Mouse (Mus musculus) spleen, postnatal 14 days (tissue): ENCODE results near the gene Kdm2a.
"Not testable (repeated sequence)": the region's sequence is repeated elsewhere in the genome, so short reads cannot be mapped to it uniquely, and the experiment has no call there.

Experiments used
- DNase-seq, 2 experiments: peaks; one replicate each; pipeline ENCODE4 v3.0.0; 2021 to 2022; ENCODE audit warnings: low spot score in 2 of 2

The Kdm2a gene

DNA sequence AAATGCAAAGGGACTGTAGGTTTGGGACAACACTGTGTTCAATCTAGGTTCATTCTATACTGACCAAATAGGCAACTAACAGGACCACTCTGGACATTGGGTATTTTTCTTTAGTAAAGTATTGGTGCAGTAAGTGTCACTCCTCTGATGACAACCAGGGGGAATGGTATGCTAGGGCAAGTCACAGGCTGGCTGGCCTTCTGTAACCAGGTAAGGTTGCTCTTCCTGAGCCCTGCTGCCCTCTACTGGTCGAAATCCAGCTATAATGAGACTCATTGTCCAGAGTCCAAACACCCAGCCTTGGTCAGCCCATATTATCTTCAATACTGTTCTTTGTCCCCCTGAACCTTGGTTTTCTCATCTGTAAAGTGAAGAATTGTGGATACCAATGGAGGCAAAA is 19.1 kb upstream of the Kdm2a start:
- DNase-seq, result peak; percentile 39 to 71

DNA sequence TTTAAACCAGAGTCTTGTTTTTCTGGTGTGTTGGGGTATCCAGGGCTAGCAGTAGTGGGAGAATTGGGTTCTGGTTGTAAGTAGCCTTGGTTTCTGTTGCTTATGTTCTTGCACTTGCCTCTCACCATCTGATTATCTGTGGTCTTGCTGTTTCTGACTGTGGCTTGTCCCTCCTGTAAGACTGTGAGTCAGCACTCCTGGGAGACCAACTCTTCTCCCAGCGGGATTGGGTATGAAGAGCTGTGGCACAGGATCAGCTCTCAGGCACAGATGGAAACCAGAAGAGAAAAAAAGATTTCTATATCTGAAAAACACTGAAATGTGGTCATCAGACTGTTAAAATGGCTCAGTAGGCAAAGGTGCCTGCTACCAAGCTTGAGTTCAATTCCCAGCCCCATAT is 16.5 kb upstream of the Kdm2a start:
- no peak for DNase-seq

DNA sequence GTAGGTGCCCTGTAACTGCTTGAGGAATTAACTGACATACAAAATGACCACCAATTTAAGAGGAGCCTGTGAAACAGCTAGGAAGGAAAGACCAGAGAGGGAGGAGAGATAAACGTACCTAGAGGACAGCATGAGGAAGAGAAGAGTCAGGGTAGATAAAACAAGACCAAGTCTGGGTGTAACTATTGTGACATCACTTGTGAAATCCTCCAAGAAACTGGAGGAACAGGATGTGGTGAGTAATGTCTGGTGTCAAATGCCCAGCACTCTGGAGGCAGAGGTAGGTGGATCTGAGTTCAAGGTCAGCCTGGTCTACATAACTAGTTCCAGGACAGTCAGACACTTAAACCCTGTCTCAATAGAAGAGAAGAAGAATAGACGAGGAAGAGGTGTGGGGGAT is 11.0 kb upstream of the Kdm2a start:
- DNase-seq, result no peak

DNA sequence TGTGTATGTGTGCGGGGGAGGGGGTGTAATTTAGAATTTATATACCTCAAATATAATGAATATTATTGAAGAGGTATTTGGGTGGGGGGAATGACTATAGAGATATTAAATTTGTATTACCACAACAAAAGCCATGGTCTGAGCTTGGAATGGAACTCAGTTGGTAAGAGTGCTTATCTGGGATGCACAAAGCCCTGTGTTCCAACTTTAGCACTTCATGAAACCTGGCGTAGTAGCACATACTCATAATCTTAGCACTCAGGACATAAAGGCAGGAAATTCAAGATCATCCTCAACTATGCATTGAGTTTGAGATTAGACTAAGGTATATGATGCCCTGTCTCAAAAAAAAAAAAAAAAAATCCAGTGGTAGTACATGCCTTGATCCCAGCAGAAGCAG is 6.8 kb upstream of the Kdm2a start:
- DNase-seq, result no peak

DNA sequence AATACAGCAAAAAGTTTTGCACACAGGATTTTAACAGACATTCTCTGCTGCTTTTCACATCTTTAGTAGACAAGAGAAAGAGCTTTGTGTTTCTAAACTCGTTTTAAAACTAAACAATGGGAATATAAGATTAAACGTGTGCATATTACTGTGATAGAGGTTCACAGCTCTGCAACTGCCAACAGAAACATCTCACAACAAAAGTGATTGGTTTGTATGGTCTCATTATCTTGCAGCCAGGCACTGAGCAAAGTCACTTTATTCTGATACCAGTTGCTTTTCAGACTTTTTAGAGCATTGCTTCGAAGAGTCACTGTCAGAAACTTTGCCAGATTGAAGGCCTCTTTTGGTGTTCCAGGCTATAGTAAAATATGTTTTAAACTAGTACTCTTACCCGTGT is 874 bp upstream of the Kdm2a start:
- no peak for DNase-seq

DNA sequence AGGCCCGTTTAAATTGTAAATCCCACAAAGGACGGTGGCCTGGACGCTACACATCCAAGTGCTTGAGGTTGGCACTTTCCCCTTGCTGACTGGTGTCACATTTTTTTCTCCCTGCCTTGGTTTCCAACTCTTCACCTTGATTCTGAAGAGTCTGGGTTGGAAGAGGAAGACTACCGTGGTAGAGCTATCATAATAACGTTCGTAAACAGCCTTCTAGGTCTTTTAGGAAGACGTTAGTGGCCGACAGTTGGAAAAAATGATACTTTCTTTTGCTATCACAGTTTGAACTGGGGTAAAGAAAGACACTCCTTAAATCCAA is 504 bp upstream of the Kdm2a start:
- DNase-seq, result no peak

DNA sequence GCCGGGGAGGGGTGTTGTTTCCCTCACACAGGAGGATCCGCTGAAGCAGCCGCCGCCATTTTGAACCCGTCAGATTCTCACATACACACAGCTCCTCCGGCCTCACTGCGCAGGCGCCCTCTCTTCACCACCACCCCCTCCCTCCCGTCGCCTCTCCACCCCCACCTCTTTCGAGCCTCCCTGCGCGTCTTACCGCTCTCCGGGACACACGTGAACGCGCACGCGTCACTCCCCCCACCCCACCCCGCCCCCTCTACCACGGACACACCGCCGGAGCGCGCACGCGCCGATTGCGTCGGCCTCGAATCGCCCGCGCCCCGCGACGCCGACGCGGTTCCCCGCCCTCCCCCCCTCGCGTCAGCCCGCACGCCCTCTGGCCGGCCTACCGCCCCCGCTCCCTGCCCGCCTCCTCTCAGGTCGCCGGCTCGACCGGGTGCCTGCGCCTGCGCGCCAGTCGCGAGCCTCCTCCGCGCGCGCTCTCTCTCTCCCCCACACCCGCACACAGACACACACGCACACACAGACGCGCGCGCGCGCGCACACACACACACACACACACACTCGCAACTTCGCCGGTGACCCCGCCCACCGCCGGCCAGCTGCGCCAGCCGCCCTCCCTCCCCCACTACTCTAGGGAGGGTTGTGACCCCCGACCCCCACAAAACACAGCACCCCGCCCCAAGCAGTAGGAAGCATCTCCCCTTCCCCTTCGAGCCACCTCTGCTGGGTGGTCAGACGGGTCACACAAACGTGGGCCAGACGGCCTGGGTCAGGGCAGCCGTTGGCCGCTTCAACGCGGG is 887 bp downstream of the Kdm2a start:
- DNase-seq, result peak; percentile 91 to 93

DNA sequence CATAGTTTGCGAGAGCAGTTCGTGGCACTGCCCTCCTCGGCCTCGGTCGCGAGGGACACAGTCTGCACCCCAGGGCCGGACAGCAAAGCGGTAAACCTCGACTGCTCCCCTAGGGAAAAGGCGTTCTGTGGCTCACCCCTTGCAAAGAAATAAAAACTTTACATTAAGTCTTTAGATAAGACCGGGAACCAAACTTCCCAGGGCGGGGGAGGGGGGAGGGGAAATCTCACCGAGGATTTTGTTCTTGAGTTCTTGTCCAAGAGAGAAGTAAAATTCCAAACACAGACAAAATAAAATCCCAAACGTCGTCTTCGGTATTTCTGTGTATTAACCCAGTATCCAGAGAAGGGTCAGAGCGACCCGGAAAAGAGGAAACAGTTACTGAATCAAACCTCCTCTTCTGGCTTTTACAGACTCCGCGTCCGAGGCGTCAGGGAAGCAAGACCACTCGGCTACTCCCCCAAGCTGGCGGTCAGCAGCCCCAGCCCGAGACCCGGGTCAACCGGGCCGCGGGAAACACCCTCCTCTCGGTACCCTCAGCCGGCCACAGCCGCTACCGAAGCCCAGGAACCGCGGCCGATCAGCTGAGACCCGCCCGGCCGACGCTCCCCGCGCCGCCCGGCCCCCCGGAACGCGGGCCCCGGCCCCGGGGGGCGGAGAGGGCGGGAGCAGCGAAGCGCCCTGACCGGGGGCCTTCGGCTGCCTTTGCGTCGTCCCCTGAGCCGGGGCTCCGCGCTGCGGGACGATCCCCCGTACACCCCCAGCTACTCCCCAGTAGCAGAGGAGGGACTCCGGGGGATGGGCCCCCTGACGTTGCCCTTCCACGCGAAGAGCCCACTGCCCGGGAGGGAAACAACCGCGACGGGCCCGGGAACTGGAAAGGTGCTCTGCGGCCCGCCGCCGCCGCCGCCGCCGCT is 1.7 kb downstream of the Kdm2a start:
- peak; percentile 24 to 45 for DNase-seq

DNA sequence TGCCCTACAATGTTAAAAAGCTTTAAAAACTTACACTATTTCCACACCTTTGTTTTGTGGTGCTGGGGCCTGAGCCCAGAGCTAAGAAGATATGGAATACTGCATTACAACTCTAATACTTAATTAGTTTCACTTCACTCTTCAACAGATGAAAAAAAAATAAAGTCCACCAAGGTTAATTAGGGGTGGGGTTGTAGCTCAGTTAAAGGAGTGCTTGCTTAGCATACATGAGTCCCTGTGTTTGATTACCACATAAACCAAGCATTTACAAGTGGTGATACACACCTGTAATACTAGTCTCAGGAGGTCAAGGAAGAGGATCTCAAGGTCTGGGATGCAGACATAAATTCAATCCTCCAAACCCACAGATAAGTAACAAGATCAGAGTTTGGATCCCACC is 10.8 kb downstream of the Kdm2a start:
- DNase-seq, result no peak

DNA sequence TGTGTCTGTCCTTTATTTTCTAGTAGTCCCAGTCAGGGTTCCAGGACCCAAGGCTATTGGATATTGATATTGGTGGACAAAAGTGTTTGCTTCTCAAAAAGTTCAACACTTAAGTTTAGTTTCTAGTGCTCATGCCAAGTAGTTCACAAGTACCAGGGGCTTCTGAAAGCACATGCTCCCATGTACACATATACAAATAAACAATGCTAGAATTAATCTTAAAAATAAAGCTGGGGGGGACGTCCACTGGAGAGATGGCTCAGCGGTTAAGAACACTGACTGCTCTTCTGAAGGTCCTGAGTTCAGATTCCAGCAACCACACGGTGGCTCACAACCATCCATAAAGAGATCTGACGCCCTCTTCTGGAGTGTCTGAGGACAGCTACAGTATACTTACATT is 13.1 kb downstream of the Kdm2a start:
- no peak for DNase-seq

DNA sequence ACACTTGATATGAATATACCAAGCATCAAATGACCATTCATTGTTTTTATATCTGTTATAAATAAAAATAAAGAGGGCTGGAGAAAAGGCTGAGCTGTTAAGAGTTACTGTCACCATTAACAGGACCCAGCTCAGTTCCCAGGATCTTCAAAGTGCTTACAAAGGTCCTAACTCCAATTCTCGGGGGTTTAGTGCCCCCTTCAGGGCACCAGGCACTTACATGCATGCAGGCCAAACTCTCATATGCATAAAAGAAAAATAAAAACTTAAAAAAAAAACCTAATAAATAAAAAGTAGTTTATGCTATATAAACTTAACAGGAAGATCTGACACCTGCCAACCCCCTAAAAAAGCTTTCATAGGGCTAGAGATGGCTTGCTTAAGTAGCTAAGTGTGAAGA is 13.8 kb downstream of the Kdm2a start:
- no peak for DNase-seq

DNA sequence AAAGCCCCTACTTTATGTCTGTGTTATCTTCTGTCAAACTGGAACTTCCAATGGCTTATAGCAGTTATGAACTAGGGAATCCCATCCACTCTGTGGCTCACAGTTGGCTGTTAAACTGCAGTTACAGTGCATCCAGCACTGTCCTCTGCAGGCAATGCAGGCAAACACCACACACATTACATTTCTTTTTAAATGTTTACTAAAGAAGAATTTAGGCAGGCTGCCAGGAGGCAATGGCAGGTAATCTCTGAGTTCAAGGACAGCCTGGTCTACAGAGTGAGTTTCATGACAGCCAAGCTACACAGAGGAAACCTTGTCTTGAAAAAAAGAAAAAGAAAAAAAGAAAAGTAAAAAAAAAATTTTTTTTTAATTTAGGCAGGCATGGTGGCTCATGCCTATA is 14.8 kb downstream of the Kdm2a start:
- no peak for DNase-seq

DNA sequence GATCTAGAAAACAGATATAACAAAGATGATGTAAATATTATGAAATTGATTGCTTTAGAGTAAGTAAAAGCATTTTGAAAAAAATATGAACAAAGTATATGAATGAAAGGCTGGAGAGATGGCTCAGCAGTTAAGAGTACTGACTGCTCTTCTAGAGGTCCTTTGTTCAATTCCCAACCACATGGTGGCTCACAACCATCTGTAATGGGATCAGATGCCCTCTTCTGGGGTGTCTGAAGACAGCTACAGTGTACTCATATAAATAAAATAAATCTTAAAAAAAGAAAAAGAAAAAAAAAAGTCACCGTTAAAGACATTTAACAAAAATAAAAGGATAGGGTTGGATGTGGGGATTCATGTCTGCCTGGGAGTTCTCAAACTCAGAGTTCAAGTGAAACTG is 15.8 kb downstream of the Kdm2a start:
- DNase-seq, result not testable (repeated sequence)

DNA sequence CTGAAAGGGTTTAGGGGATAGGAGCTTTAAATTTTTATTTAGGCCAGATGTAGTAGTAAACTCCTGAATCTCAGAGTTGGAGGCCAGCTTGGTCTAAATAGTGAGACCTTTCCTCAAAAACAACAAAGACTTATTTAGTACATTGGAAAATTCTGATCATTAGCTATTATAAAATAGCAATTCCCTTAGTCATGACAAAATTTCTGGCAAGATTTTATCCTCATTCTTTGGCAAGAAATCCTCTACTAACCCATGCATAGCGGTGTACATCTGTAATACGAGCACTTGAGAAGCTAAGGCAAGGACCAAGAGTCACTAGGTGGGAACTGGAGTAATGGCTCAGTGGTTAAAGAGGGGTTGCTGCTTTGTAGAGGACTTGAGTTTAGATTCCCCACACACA is 27.4 kb downstream of the Kdm2a start:
- DNase-seq, result no peak

DNA sequence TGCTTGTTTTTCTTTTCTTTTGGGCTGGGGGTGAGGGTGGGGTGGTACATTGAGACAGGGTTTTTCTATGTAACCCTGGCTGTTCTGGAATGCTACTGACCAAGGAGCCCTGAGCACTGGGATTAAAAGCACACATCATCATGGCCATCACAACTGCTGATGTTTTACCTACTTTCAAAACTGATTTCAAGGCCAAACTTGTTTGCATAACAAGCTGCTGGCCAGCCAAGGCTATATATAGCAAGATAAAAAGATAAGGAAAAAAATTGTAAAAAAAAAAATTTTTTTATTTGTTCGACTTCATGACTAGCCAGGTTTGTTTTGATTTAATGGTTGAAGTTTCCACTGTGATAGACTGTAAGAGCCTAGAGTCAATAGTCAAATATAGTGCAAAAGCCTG is 27.8 kb downstream of the Kdm2a start:
- no peak for DNase-seq

DNA sequence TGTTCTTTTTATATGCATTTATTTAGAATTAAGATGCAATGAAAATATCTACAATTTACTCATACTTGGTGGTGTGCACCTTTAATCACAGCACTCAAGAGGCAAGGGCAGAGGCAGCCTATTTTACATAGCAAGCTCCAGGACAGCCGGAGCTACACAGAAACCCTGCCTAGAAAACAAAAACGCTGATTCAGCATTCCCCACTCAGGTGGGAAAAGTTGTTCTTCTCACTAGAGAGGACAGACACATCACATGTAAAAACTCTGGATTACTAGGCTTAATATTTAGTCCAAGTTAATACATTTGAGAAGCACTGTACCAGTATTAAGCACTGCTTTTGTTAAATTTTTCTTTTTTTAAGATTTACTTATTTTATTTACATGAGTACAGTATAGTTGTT is 48.6 kb downstream of the Kdm2a start:
- no peak for DNase-seq

DNA sequence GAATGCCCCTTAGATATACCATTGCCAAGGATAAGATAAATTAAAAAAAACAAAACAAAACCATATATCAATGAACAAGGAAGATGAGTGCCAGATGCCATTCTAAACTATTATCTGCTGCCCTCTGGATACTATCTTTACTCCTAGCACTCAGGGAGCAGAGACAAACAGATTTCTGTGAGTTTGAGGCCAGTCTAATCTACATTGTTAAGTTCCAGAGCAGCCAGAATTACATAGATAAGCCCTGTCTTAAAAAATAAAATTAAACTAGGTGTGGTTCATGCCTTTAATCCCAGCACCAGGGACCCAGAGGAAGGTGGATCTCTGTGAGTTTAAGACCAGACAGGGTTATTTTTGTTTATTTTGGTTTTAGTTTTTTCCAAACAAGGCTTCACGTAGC is 51.6 kb downstream of the Kdm2a start:
- DNase-seq, result no peak

DNA sequence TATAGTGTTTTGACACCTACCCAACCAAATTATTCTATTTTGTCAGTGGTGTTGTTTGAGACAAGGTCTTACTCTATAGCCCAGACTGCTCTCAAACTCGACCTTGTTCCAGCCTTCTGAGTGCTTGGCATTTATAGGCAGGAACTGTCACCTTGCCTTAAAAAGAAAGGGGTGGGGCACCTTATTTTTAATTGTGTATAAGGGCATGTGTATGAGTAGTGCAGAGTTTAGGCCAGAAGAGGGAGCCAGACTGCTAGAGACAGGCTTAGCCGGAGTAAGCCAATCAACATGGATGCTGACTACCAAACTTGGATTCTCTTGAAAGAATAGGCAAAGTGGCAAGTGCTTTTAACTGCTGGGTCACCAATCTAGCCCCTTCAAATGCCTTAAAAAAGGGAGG is 59.9 kb downstream of the Kdm2a start:
- DNase-seq, result peak in 1 of 2 experiments; percentile 56

DNA sequence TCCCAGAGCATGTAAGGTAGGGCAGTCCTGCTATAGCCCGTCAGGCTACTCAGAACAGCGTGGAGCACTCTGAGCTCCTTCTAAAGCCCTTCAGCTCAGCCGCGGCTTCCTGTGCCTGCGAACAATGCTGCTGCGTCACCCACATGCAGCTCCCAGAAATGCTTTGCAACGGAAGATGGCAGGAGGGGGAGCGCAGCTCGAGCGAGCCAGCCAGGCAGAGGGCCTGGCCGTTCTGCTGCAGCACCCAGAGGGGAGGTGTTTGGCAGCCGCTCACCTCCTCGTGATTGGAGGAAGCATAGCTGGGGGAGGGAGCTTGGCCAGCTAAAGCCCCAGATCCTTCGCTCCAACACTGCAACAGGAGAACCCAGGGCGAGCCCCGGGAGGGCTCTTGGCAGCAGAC is 64.3 kb downstream of the Kdm2a start:
- peak; percentile 74 to 77 for DNase-seq

DNA sequence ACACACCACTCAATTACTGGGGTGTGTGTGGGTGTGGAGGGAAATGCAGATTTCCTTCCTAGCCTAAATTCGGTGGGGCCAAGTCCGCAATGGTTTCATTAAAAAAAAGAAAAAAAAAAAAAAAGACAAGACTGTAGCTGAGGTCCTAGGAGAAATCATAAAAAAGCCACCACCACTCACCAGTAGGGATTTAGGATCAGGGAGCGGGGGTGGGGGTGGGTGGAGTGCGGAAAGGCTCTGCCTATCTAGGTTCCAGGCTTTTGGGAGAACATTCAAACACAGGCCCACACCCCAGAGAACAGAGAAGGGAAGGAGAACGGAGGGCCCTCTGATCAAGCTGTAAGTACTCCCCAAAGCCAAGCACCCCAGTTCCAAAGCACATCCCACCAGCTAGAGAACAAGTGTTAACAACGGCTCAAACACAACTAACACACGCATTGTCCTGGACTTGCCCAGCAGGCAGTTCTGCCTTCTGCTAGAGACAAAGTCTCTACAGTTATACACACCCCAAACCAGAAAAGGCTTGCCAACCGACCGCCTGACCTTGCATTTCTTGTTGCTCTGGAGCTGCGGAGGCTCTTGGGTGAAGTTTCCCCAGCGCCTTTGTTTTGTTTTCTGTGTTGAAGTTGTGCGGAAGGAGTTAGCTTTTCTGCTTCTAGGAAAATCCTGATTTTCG is 64.8 kb downstream of the Kdm2a start:
- DNase-seq, result no peak

DNA sequence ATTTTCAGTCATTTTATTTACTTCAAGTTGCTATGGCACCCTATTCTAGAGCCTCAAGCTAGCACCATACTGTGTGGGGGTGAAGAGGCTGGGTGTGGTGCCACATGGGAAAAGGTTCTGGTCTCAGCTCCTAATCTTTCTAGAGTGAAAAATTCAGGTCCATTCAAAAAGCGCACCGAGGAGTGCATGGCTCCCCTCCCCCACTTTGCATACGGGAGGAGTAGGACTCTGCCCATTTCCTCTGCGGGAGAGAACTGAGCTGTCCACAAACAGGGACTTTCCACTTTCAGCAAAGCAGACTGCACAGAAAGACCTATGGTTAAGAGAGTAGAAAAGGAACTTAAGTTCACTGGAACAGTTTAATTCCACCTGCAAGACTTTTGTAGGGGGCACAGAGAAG is 65.4 kb downstream of the Kdm2a start:
- DNase-seq, result peak; percentile 27

DNA sequence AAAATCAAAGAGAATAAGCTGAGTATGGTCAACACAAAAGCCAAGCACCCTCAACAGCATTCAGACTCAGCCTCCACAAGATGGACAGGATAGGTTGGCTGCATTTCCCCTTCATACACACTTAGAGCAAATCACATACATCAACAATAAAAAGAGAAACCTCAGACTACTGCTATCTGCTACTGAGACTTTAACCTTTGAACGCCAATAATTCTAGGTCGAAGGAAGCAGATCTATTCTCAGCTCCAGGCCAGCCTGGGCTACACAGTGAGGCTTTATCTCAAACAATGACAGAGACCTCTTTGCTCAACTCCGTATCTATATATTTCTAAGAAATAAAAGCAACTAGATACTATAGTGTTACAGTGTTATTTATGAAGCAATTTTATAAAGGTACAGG is 66.8 kb downstream of the Kdm2a start:
- DNase-seq, result no peak

DNA sequence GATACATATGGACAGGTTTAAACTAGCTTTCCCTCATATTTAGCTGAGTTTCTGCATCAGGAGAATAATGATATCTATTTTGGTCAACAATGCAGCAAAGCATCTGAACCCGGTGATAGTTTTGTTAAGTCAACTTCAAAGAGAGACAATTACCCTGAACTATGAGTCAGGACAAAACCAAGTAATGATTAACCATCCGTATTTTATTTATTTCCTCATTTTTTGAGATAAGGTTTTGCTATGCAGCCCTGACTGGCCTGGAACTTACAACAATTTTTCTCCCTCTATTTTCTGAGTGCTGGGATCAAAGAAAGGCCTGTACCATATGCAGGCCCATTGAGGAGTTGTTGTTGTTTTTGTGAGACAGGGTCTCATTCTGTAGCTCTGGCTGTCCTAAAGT is 67.5 kb downstream of the Kdm2a start:
- no peak for DNase-seq
